Mouse (Mus musculus) intestine, postnatal 0 days (tissue): ENCODE data around the gene Gabrd. TPM values are rescaled to one million over a fixed set of nuclear protein-coding genes. Genes with fewer than 3 reads are reported as not detected.

Source experiments
- ATAC-seq: fragments of 200-750 bp; cut with Nextera tagmentation; 2 replicates; pipeline ENCODE4 v1.8.0; 2017; ENCODE audit warnings: mild to moderate bottlenecking, moderate TSS enrichment, moderate library complexity
- H3K27ac ChIP-seq: fragments of 300-500 bp; sonication (generic); 2 replicates; pipeline ENCODE4 v1.5.1; 2014; ENCODE audit warnings: mild to moderate bottlenecking, low read depth, low read length, moderate library complexity
- H3K27me3 ChIP-seq: fragments of 300-500 bp; sonication (generic); replicated peaks from 2 replicates; pipeline ENCODE4 v1.6.1; 2014; ENCODE audit warnings: low read length, mixed read lengths; ENCODE audit not compliant: control insufficient read depth, insufficient read depth
- H3K36me3 ChIP-seq: fragments of 300-500 bp; sonication (generic); 2 replicates; pipeline ENCODE4 v1.6.1; 2014; ENCODE audit warnings: mild to moderate bottlenecking, moderate library complexity; ENCODE audit not compliant: control insufficient read depth, insufficient read depth
- H3K4me1 ChIP-seq: fragments of 300-500 bp; sonication (generic); replicated peaks from 2 replicates; pipeline ENCODE4 v1.6.1; 2014; ENCODE audit warnings: antibody characterized with exemption, low read length, mixed read lengths; ENCODE audit not compliant: control insufficient read depth, insufficient read depth
- H3K4me2 ChIP-seq: fragments of 300-500 bp; sonication (generic); replicated peaks from 2 replicates; pipeline ENCODE4 v1.6.1; 2014; ENCODE audit warnings: low read depth, mild to moderate bottlenecking, moderate library complexity
- H3K4me3 ChIP-seq: fragments of 300-500 bp; sonication (generic); 2 replicates; pipeline ENCODE4 v1.5.1; 2014; ENCODE audit warnings: low read depth, low read length
- H3K9ac ChIP-seq: fragments of 300-500 bp; sonication (generic); 2 replicates; pipeline ENCODE4 v1.6.1; 2014; ENCODE audit warnings: mild to moderate bottlenecking, low read depth, low read length
- H3K9me3 ChIP-seq: fragments of 300-500 bp; sonication (generic); 2 replicates; pipeline ENCODE4 v1.6.1; 2016; ENCODE audit warnings: mixed run types; ENCODE audit not compliant: control insufficient read depth
- CTCF ChIP-seq: sonication (generic); IDR thresholded peaks from 2 replicates; pipeline ENCODE4 v1.5.1; 2016; ENCODE audit warnings: low read depth, mild to moderate bottlenecking, control low read depth, antibody characterized with exemption, moderate library complexity
- WGBS: fragments of 180-500 bp; shearing (Covaris S2); extraction: QIAGEN DNeasy Blood & Tissue Kit; methylation state at CpG from one replicate; pipeline ENCODE4 v1.1.7; 2014; 5-methylcytosine and 5-hydroxymethylcytosine counted together
- polyA plus RNA-seq: library from polyadenylated mRNA; unstranded; fragments of >200 nt; fragmentation: Nextera tagmentation; extraction: Ambion mirVana; gene quantifications from 2 replicates; pipeline ENCODE4 v1.2.1, GENCODE M21; 2015

Gene Gabrd
- polyA plus RNA-seq, 1 experiment from 2014 or later: 0.21 TPM

DNA sequence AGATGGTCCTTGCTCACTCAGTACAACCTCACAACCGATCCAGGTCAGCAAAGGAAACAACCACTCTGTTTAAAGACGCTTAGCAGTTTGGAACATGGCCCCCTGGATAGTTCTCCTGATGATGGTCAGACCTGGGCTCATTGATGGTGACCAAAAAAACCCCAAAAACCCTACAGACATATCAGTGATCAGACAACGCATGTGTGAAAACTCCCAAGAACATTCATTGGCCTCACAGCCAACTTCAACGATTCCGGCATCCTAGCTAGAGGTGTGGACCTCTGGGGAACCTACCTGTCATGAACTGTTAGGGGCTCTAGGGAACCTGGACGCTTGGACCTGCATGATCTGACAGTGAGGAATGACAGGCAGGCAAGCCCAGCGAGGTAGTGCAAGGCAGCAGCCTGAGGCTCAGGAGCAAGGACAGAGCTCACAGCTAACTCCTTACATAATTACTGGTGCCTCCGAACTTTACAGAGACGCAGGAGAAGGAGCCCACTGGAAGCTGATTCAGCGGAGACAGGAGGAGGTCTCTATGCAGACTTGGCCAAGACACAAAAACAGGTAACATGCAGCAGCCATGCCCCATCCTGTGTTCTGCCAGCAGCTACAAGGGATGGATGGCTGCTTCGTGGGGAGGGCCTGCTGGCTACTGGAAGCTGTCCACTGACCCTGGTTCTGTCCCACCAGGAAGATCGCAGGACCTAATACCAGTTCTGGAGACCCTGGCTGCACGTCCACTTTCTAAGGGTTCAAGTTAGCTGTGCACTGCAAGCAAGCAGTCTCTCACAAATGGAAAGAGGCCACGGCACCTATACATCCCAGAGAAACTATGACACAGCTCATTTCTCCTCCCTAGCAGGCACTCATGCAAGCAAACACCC, 54.3 kb downstream of the Gabrd start:
- whole genome bisulfite sequencing: 86% methylated on average over 14 of the region's 14 CpGs
- no peak overlapping the region for H3K27ac ChIP-seq
- H3K4me2 ChIP-seq: no peak overlapping the region
- TF ChIP-seq CTCF: no peak
- H3K36me3 ChIP-seq: no peaks in the 10 kb centered on the region
- no peaks in the 10 kb centered on the region for H3K9me3 ChIP-seq
- ATAC-seq: no peak
- H3K27me3 ChIP-seq: no peaks in the 10 kb centered on the region
- no peak overlapping the region for H3K9ac ChIP-seq
- no peaks in the 10 kb centered on the region for H3K4me1 ChIP-seq
- no peak overlapping the region for H3K4me3 ChIP-seq

DNA sequence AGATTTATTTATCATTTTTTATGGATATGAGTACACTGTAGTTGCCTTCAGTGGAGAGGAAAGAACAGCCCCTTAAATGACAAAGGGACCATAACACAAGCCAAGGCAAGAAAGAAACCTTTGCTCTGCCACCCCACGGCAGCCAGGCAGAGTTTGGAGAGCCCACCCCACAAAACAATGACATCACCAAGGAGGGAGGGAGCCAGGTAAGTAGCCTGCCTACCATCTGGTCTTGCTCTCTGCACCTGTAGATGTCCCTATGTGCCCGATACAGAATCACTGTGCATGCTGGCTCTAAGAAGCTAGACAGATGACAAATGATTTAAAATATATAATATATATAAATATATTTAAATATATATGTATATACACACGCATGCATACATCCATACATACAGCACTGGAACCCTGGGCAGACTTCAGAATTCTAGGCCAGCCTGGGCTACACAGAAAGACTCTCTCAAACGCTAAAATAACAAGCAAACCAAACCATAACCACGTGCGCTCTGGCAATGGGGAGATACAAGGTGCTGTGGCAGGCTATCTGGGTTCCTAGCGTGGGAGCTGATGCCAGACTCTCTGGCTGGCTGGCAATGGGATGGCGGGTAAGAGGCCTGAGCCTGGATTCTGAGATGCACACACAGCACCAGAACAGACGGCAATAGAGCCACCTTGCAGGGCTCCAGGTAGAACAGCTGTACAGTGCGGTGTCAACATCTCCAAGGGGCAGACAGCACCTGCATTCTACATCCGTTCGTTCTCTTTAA, 61.4 kb downstream of the Gabrd start:
- ATAC-seq: no peak
- Histone ChIP-seq H3K4me1 (no peaks in the 10 kb centered on the region), H3K9ac (no peak overlapping the region), H3K27me3 (no peaks in the 10 kb centered on the region), H3K4me2 (no peak overlapping the region), H3K4me3 (no peak overlapping the region), H3K27ac (no peak overlapping the region), H3K36me3 (no peaks in the 10 kb centered on the region), H3K9me3 (no peaks in the 10 kb centered on the region)
- WGBS: 88% methylated on average over 12 of the region's 12 CpGs
- no peak for TF ChIP-seq CTCF

Other genes with a start within 250 kb of the Gabrd start
- gene Ski, start 175.5 kb downstream of the Gabrd start, polyA plus RNA-seq: 13.3 and 14.0 TPM in 2 replicates
- gene Faap20, start 148.3 kb downstream of the Gabrd start, polyA plus RNA-seq: 54.6 and 57.8 TPM in 2 replicates
- gene Prkcz, start 36.8 kb downstream of the Gabrd start, polyA plus RNA-seq: 31.7 and 38.8 TPM in 2 replicates
- gene Cfap74, start 11.1 kb upstream of the Gabrd start, polyA plus RNA-seq: 0.50 and 0.52 TPM in 2 replicates
- 15.9 and 16.2 TPM in 2 replicates for gene Tmem52, start 71.0 kb upstream of the Gabrd start, polyA plus RNA-seq
- gene Gnb1, start 93.2 kb upstream of the Gabrd start, polyA plus RNA-seq: 336 and 354 TPM in 2 replicates
- 46.7 and 49.2 TPM in 2 replicates for gene Nadk, start 164.3 kb upstream of the Gabrd start, polyA plus RNA-seq
- gene Slc35e2, start 203.3 kb upstream of the Gabrd start, polyA plus RNA-seq: 5.1 and 6.1 TPM in 2 replicates
- gene Cdk11b, start 226.7 kb upstream of the Gabrd start, polyA plus RNA-seq: 60.3 and 73.0 TPM in 2 replicates
- not detected in 2 replicates for gene Gm10563, start 247.3 kb upstream of the Gabrd start, polyA plus RNA-seq